ENCODE assay signal across 18 mouse cellular contexts in the genomic region with DNA sequence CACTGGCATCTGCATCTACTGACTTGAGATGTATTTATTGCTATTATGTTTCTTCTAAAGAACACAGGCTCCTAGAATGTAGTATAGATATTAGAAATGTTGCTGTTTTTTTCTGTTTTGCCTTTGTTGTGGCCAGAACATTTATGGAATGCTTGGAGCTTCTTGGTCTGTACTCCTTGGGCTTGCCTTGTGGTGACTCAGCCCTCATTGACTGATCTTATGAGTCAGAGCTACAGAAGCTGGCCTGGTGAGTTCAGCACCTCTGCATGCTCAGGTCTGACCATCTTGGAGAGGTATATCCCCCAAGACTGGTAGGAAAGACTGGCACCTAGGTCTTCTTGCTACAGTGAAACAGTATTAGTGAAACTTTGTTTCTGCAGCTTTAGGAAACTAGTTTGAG. TPM values are rescaled to one million over a fixed set of nuclear protein-coding genes. Genes with fewer than 3 reads are reported as not detected.
A peak's percentile ranks its signal among the peaks of the same experiment; 100 is the strongest.
DNase-seq lines count a peak whose midpoint lies in the region; TF ChIP-seq lines count a peak whose summit lies in the region.
"Had no signal": no experiment of that assay in that cellular context is flagged by ENCODE, and none has a peak within 500 bp of the region (broad histone marks: within the 10 kb centered on the region; RNA-seq: fewer than 3 reads in every experiment).

No protein-coding gene starts in this region.

- peaks cover 62% of the 10 kb centered on the region for H3K79me2 ChIP-seq in myocyte (ENCODE audit: control insufficient read depth, insufficient read depth)

- H3K27me3 ChIP-seq in myocyte (ENCODE audit: control insufficient read depth, insufficient read depth, insufficient read length) = no peaks in the 10 kb centered on the region
- H3K27me3 ChIP-seq in midbrain, embryonic 10.5 days (ENCODE audit: low read depth, poor library complexity, severe bottlenecking) = no peaks in the 10 kb centered on the region
- H3K27me3 ChIP-seq: embryonic facial prominence, embryonic 15.5 days; forebrain, embryonic 15.5 days; heart, embryonic 12.5 days; hindbrain, embryonic 15.5 days had no signal

- H3K4me2 ChIP-seq in myocyte (ENCODE audit: low read depth) = peak overlapping the region; percentile 46
- H3K4me2 ChIP-seq: embryonic facial prominence, embryonic 15.5 days; forebrain, embryonic 15.5 days; heart, embryonic 12.5 days; hindbrain, embryonic 15.5 days had no signal

- H3K36me3 ChIP-seq in myocyte (ENCODE audit: control insufficient read depth, insufficient read depth) = no peaks in the 10 kb centered on the region
- peaks cover 3% of the 10 kb centered on the region; the same call in 1 of the 2 replicates for H3K36me3 ChIP-seq in midbrain, embryonic 10.5 days
- H3K36me3 ChIP-seq: embryonic facial prominence, embryonic 15.5 days; heart, embryonic 12.5 days; hindbrain, embryonic 15.5 days had no signal

- no peak for TF ChIP-seq POLR2A in myocyte (IDR thresholded peaks at IDR 0.05; ENCODE audit: insufficient read length, low read depth)

- peak overlapping the region; percentile 82 for H3K27ac ChIP-seq in gastrocnemius, adult 2 months
- H3K27ac ChIP-seq in midbrain, embryonic 10.5 days (replicated peaks) = no peak overlapping the region
- H3K27ac ChIP-seq: embryonic facial prominence, embryonic 15.5 days; forebrain, embryonic 15.5 days; heart, adult 2 months; hindbrain, embryonic 15.5 days had no signal

- H3ac ChIP-seq in myocyte (ENCODE audit: control insufficient read depth, insufficient read length) = no peak overlapping the region

- peak; percentile 32 for DNase-seq in gastrocnemius, adult 2 months
- DNase-seq in gastrocnemius, postnatal 10 days = no peak
- DNase-seq in 3134 (ENCODE audit: extremely low read depth, insufficient read length, low spot score) = peak; percentile 56
- peak; percentile 64 for DNase-seq in NIH3T3 (ENCODE audit: low read depth)
- no peak for DNase-seq in heart, postnatal 10 days
- no peak for DNase-seq in midbrain, embryonic 10.5 days (ENCODE audit: low spot score)
- DNase-seq in ovary, postnatal 36 days (ENCODE audit: low spot score) = no peak
- DNase-seq: adrenal gland, postnatal 14 days; cerebellum, adult 2 months; cerebellum, postnatal 14 days; heart, adult 2 months; heart, postnatal 36 days had no signal

- intact Hi-C loops in gastrocnemius, adult 2 months (cut with DNase I) = no loop called here
- intact Hi-C loops in heart, postnatal 10 days (cut with DNase I) = no loop called here

- H3K9me3 ChIP-seq in midbrain, embryonic 10.5 days (replicated peaks) = peaks cover 7% of the 10 kb centered on the region; the same call in 1 of the 2 replicates
- H3K9me3 ChIP-seq: embryonic facial prominence, embryonic 15.5 days; forebrain, embryonic 15.5 days; heart, embryonic 12.5 days; hindbrain, embryonic 15.5 days had no signal

- no peak for TF ChIP-seq CTCF in gastrocnemius, adult 2 months (IDR thresholded peaks at IDR 0.05)

- H3K4me3 ChIP-seq in gastrocnemius, adult 2 months = no peak overlapping the region
- no peak overlapping the region for H3K4me3 ChIP-seq in myocyte
- H3K4me3 ChIP-seq in midbrain, embryonic 10.5 days = no peak overlapping the region
- H3K4me3 ChIP-seq: embryonic facial prominence, embryonic 15.5 days; erythroblast, embryonic 14.5 days; forebrain, embryonic 15.5 days; heart, adult 2 months; heart, embryonic 12.5 days; hindbrain, embryonic 15.5 days had no signal

- no peaks in the 10 kb centered on the region for H3K4me1 ChIP-seq in midbrain, embryonic 10.5 days

TF ChIP-seq in myocyte, 11 proteins besides CTCF, POLR2A, EP300 and RAD21:
- TF ChIP-seq E2F4 (IDR thresholded peaks at IDR 0.05; ENCODE audit: insufficient read depth) (no peak), REST (IDR thresholded peaks at IDR 0.05; ENCODE audit: insufficient read depth, insufficient read length) (no peak), MYOG (IDR thresholded peaks at IDR 0.05; ENCODE audit: control insufficient read depth in 1 of 3, insufficient read depth in 1 of 3, insufficient read length in 2 of 3, low read depth in 2 of 3) (no peak), CEBPB (IDR thresholded peaks at IDR 0.05; ENCODE audit: insufficient read depth, poor library complexity, severe bottlenecking) (no peak), TCF3 (IDR thresholded peaks at IDR 0.05; ENCODE audit: insufficient read length, low read depth) (no peak), MYOD1 (IDR thresholded peaks at IDR 0.05; ENCODE audit: control insufficient read depth in 1 of 3, insufficient read length in 2 of 3, low read depth in 2 of 3) (no peak), TCF12 (IDR thresholded peaks at IDR 0.05; ENCODE audit: insufficient read depth, poor library complexity, severe bottlenecking) (no peak), SRF (IDR thresholded peaks at IDR 0.05; ENCODE audit: control insufficient read depth, insufficient read length, low read depth) (no peak), POLR2AphosphoS2 (IDR thresholded peaks at IDR 0.05; ENCODE audit: insufficient read length, low read depth) (no peak), USF1 (IDR thresholded peaks at IDR 0.05; ENCODE audit: low read depth) (no peak), MAX (IDR thresholded peaks at IDR 0.05; ENCODE audit: low read depth) (no peak)

RNA-seq across cellular contexts. Expression of a gene that starts 52.6 kb away (rescaled TPM):
- total RNA-seq in gastrocnemius, adult 2 months (2021) = 100 to 1,000 TPM; 152 to 154 TPM
- total RNA-seq in gastrocnemius, postnatal 10 days (2021) = 100 to 1,000 TPM; 161 to 166 TPM
- polyA plus RNA-seq in myocyte (2012; fragmentation: generic; extraction: Trizol) = 34.0 TPM
- 10 to 100 TPM; 60.0 to 61.2 TPM for total RNA-seq in heart, postnatal 10 days (2021)
- polyA plus RNA-seq in midbrain, embryonic 10.5 days (2016; fragmentation: Nextera tagmentation; extraction: Ambion mirVana) = 30.0 and 36.8 TPM in 2 replicates

Comparison
In these comparisons a context has a peak if more than half of its experiments do, and no peak if none do; other contexts are left out.
1. DNase-seq: peak in gastrocnemius, adult 2 months (single experiment), 3134 (single experiment) and NIH3T3 (single experiment); none in gastrocnemius, postnatal 10 days (single experiment), heart, postnatal 10 days (0 of 2), midbrain, embryonic 10.5 days (single experiment) and ovary, postnatal 36 days (single experiment).